Mouse (Mus musculus): ENCODE results near the gene Slamf1. TPM values are rescaled to one million over a fixed set of nuclear protein-coding genes. Genes with fewer than 3 reads are reported as not detected.
"Not testable (repeated sequence)": the region's sequence is repeated elsewhere in the genome, so short reads cannot be mapped to it uniquely, and the experiment has no call there.

Gene Slamf1
- polyA plus RNA-seq, 1 experiment from 2014 or later, result 0.79 TPM

GRCm38 (mm10) chr1:171791491-171791890 lies 24.6 kb downstream of the Slamf1 start:
- Histone ChIP-seq H3K9ac (ENCODE audit: low read length) (no peak overlapping the region), H3K27ac (ENCODE audit: low read length) (no peak overlapping the region), H3K9me3 (replicated peaks; ENCODE audit: control insufficient read depth, low read length) (no peaks in the 10 kb centered on the region), H3K4me2 (ENCODE audit: low read depth, low read length) (no peak overlapping the region), H3K4me1 (ENCODE audit: control insufficient read depth, insufficient read depth, low read length) (no peaks in the 10 kb centered on the region), H3K36me3 (ENCODE audit: control insufficient read depth, insufficient read depth) (no peaks in the 10 kb centered on the region), H3K27me3 (ENCODE audit: control insufficient read depth, insufficient read depth, low read length) (no peaks in the 10 kb centered on the region), H3K4me3 (ENCODE audit: low read length) (no peak overlapping the region)
- 75% methylated on average over 3 of the region's 3 CpGs for WGBS
- ATAC-seq (replicated peaks; ENCODE audit: extremely low read depth, insufficient read depth, low FRiP score), result no peak

DNA sequence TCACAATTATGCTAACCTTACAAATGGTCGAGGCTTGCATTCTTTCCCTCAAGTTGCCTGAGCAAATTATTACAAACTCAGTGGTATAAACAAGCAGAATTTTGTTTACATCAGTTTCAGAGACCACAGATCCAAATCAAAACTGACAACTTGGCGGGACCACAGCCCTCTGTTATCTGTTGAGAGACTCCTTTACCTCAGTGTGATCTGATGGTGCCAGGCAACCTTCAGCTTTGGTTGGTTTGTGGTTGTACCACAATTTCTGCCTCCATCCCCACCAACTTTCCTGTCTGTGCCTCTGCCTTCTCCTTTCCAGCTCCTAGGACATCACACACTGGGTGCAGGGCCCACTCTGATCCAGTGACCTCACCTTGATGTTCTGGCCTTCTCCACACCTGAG lies 29.3 kb downstream of the Slamf1 start:
- no peaks in the 10 kb centered on the region for H3K36me3 ChIP-seq (ENCODE audit: control insufficient read depth, insufficient read depth)
- H3K9ac ChIP-seq (ENCODE audit: low read length), result no peak overlapping the region
- no peaks in the 10 kb centered on the region for H3K9me3 ChIP-seq (replicated peaks; ENCODE audit: control insufficient read depth, low read length)
- no peak overlapping the region for H3K4me3 ChIP-seq (ENCODE audit: low read length)
- H3K27ac ChIP-seq (ENCODE audit: low read length), result no peak overlapping the region
- no peak overlapping the region for H3K4me2 ChIP-seq (ENCODE audit: low read depth, low read length)
- no peak for ATAC-seq (replicated peaks; ENCODE audit: extremely low read depth, insufficient read depth, low FRiP score)
- no peaks in the 10 kb centered on the region for H3K27me3 ChIP-seq (ENCODE audit: control insufficient read depth, insufficient read depth, low read length)
- no peaks in the 10 kb centered on the region for H3K4me1 ChIP-seq (ENCODE audit: control insufficient read depth, insufficient read depth, low read length)
- 46% methylated on average over 2 of the region's 2 CpGs for WGBS

- Histone ChIP-seq H3K27ac (ENCODE audit: low read length) (no peak overlapping the region), H3K27me3 (ENCODE audit: control insufficient read depth, insufficient read depth, low read length) (no peaks in the 10 kb centered on the region)
- 24% methylated on average over 1 of the region's 1 CpGs for WGBS
These were observed 30.9 kb downstream of the Slamf1 start for GRCm38 (mm10) chr1:171797840-171798239.

GRCm38 (mm10) chr1:171799648-171800047 lies 32.7 kb downstream of the Slamf1 start:
- Histone ChIP-seq H3K36me3 (ENCODE audit: control insufficient read depth, insufficient read depth) (no peaks in the 10 kb centered on the region), H3K27ac (ENCODE audit: low read length) (no peak overlapping the region), H3K4me3 (ENCODE audit: low read length) (no peak overlapping the region), H3K9ac (ENCODE audit: low read length) (no peak overlapping the region), H3K4me1 (ENCODE audit: control insufficient read depth, insufficient read depth, low read length) (no peaks in the 10 kb centered on the region), H3K27me3 (ENCODE audit: control insufficient read depth, insufficient read depth, low read length) (no peaks in the 10 kb centered on the region), H3K9me3 (replicated peaks; ENCODE audit: control insufficient read depth, low read length) (no peaks in the 10 kb centered on the region), H3K4me2 (ENCODE audit: low read depth, low read length) (no peak overlapping the region)
- no peak for ATAC-seq (replicated peaks; ENCODE audit: extremely low read depth, insufficient read depth, low FRiP score)
- WGBS, result 69% methylated on average over 4 of the region's 4 CpGs

More at GRCm38 (mm10) chr1:171797840-171798239, 30.9 kb downstream of the Slamf1 start:
- Histone ChIP-seq H3K36me3 (ENCODE audit: control insufficient read depth, insufficient read depth) (no peaks in the 10 kb centered on the region), H3K4me3 (ENCODE audit: low read length) (no peak overlapping the region), H3K4me1 (ENCODE audit: control insufficient read depth, insufficient read depth, low read length) (no peaks in the 10 kb centered on the region), H3K9ac (ENCODE audit: low read length) (no peak overlapping the region), H3K9me3 (replicated peaks; ENCODE audit: control insufficient read depth, low read length) (no peaks in the 10 kb centered on the region), H3K4me2 (ENCODE audit: low read depth, low read length) (no peak overlapping the region)
- ATAC-seq (replicated peaks; ENCODE audit: extremely low read depth, insufficient read depth, low FRiP score), result no peak

- not testable (repeated sequence) for H3K27me3 ChIP-seq (ENCODE audit: control insufficient read depth, insufficient read depth, low read length); H3K36me3 ChIP-seq (ENCODE audit: control insufficient read depth, insufficient read depth)
These were observed 44.1 kb downstream of the Slamf1 start for GRCm38 (mm10) chr1:171811048-171811447.

DNA sequence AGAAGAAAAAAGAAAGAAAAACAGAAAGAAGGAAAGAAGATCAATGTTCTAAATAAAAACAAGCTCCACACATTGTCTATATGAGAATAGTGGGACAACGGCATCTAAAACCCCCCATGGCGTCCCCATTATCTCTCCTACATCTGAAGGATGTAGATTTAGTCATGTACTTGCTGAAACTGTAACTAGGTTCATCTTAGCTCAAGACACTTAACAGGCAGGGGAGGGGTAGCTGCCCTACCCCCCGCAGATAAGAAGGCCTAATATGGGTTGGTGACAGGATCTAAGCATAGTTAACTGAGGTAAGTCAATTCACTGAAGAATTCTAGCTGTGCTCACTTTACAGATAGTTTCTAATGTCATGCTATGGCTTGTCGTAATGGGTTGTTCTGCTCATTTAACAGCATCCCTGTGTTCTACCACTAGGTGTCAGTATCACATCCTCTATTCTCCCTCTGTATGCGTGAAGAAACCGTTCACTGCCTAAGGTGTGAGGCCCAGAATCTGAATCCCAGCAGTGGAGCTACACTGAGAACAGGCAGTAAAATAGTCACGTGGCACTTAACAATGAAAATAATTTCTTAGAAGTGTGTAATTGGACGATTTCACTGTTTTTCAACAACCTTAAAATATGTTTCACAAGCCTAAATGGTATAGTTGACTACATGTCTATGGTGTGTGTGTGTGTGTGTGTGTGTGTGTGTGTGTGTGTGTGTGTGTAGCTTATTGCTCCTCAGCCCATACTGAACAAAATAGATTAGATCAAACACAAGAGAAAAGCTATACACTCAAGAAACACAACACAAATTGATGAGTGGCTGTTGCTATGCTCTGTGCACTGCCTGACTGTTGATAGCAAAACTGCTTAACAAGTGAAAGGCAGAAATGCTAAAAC lies 48.9 kb downstream of the Slamf1 start:
- H3K4me2 ChIP-seq (ENCODE audit: low read depth, low read length), result no peak overlapping the region
- no peak overlapping the region for H3K4me3 ChIP-seq (ENCODE audit: low read length)
- no peaks in the 10 kb centered on the region for H3K4me1 ChIP-seq (ENCODE audit: control insufficient read depth, insufficient read depth, low read length)
- no peak overlapping the region for H3K9ac ChIP-seq (ENCODE audit: low read length)
- no peaks in the 10 kb centered on the region for H3K9me3 ChIP-seq (replicated peaks; ENCODE audit: control insufficient read depth, low read length)
- no peaks in the 10 kb centered on the region for H3K27me3 ChIP-seq (ENCODE audit: control insufficient read depth, insufficient read depth, low read length)
- peak; percentile 60 for ATAC-seq (replicated peaks; ENCODE audit: extremely low read depth, insufficient read depth, low FRiP score)
- WGBS, result 9% methylated on average over 8 of the region's 8 CpGs
- H3K27ac ChIP-seq (ENCODE audit: low read length), result no peak overlapping the region
- no peaks in the 10 kb centered on the region for H3K36me3 ChIP-seq (ENCODE audit: control insufficient read depth, insufficient read depth)

More at GRCm38 (mm10) chr1:171811048-171811447, 44.1 kb downstream of the Slamf1 start:
- not testable (repeated sequence) for H3K9me3 ChIP-seq (replicated peaks; ENCODE audit: control insufficient read depth, low read length); H3K4me3 ChIP-seq (ENCODE audit: low read length); H3K9ac ChIP-seq (ENCODE audit: low read length); H3K4me1 ChIP-seq (ENCODE audit: control insufficient read depth, insufficient read depth, low read length); ATAC-seq (replicated peaks; ENCODE audit: extremely low read depth, insufficient read depth, low FRiP score); H3K27ac ChIP-seq (ENCODE audit: low read length); H3K4me2 ChIP-seq (ENCODE audit: low read depth, low read length)
- 67% methylated on average over 1 of the region's 1 CpGs for WGBS

DNA sequence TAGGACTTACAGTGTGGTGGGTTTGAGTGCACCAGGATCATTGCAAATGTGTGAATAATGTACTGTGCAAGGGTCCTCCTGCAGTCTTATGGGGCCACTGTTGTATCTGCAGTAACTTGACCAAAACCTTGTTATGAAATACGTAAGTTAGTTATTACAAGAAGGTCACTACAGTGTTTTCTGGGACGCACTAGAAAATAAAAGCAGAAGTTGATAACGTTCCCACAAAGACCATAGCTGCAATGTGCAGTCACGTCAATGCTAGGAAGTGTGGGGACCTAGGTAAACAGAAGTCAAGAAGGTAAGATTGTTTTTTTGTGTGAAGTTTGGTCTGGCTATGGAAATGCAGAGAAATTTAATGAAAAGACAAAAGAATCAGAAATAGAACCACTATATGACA lies 50.1 kb downstream of the Slamf1 start:
- 68% methylated on average over 4 of the region's 4 CpGs for WGBS
- no peak overlapping the region for H3K4me2 ChIP-seq (ENCODE audit: low read depth, low read length)
- H3K27ac ChIP-seq (ENCODE audit: low read length), result no peak overlapping the region
- H3K9me3 ChIP-seq (replicated peaks; ENCODE audit: control insufficient read depth, low read length), result no peaks in the 10 kb centered on the region
- no peak overlapping the region for H3K9ac ChIP-seq (ENCODE audit: low read length)
- H3K36me3 ChIP-seq (ENCODE audit: control insufficient read depth, insufficient read depth), result no peaks in the 10 kb centered on the region
- H3K4me3 ChIP-seq (ENCODE audit: low read length), result no peak overlapping the region
- no peaks in the 10 kb centered on the region for H3K27me3 ChIP-seq (ENCODE audit: control insufficient read depth, insufficient read depth, low read length)
- no peak for ATAC-seq (replicated peaks; ENCODE audit: extremely low read depth, insufficient read depth, low FRiP score)
- no peaks in the 10 kb centered on the region for H3K4me1 ChIP-seq (ENCODE audit: control insufficient read depth, insufficient read depth, low read length)

GRCm38 (mm10) chr1:171821331-171821730 lies 54.4 kb downstream of the Slamf1 start:
- WGBS, result 52% methylated on average over 1 of the region's 1 CpGs
- no peak for ATAC-seq (replicated peaks; ENCODE audit: extremely low read depth, insufficient read depth, low FRiP score)
- no peaks in the 10 kb centered on the region for H3K9me3 ChIP-seq (replicated peaks; ENCODE audit: control insufficient read depth, low read length)

DNA sequence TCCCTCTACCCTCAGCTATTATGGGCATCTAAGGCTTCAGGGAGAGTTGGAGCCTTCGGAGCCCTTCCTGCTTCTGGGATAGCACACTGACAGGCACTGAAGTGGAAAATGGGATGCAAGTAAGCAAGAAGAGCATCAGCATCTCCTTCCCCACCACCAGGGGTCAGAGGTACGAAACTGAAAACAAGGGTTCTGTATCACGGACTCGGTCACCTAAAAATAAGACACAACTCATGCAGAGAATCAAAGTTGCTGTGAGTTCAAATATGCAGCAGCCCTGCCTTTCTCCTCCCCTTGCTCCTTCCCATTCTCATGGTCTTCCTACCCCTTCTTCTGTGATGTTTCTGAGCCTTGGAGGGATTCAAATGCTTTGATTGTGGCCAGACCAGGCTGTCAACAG lies 58.5 kb downstream of the Slamf1 start:
- Histone ChIP-seq H3K4me3 (ENCODE audit: low read length) (no peak overlapping the region), H3K9me3 (replicated peaks; ENCODE audit: control insufficient read depth, low read length) (no peaks in the 10 kb centered on the region), H3K27me3 (ENCODE audit: control insufficient read depth, insufficient read depth, low read length) (no peaks in the 10 kb centered on the region), H3K9ac (ENCODE audit: low read length) (no peak overlapping the region), H3K4me2 (ENCODE audit: low read depth, low read length) (no peak overlapping the region), H3K27ac (ENCODE audit: low read length) (no peak overlapping the region), H3K4me1 (ENCODE audit: control insufficient read depth, insufficient read depth, low read length) (no peaks in the 10 kb centered on the region), H3K36me3 (ENCODE audit: control insufficient read depth, insufficient read depth) (no peaks in the 10 kb centered on the region)
- no peak for ATAC-seq (replicated peaks; ENCODE audit: extremely low read depth, insufficient read depth, low FRiP score)
- WGBS, result 28% methylated on average over 4 of the region's 4 CpGs

More at GRCm38 (mm10) chr1:171821331-171821730, 54.4 kb downstream of the Slamf1 start:
- H3K4me3 ChIP-seq (ENCODE audit: low read length), result no peak overlapping the region
- no peaks in the 10 kb centered on the region for H3K4me1 ChIP-seq (ENCODE audit: control insufficient read depth, insufficient read depth, low read length)
- no peak overlapping the region for H3K27ac ChIP-seq (ENCODE audit: low read length)
- H3K27me3 ChIP-seq (ENCODE audit: control insufficient read depth, insufficient read depth, low read length), result no peaks in the 10 kb centered on the region
- H3K36me3 ChIP-seq (ENCODE audit: control insufficient read depth, insufficient read depth), result no peaks in the 10 kb centered on the region
- no peak overlapping the region for H3K4me2 ChIP-seq (ENCODE audit: low read depth, low read length)
- no peak overlapping the region for H3K9ac ChIP-seq (ENCODE audit: low read length)
